Mouse (Mus musculus) stomach, embryonic 16.5 days (tissue): Measurements from ENCODE around the gene Tmem206. TPM values are rescaled to one million over a fixed set of nuclear protein-coding genes. Genes with fewer than 3 reads are reported as not detected.

ENCODE experiments used
- ATAC-seq: fragments of 200-750 bp; cut with Nextera tagmentation; 2 replicates; pipeline ENCODE4 v1.8.0; 2017; ENCODE audit warnings: moderate number of reproducible peaks, moderate TSS enrichment; ENCODE audit not compliant: insufficient read depth, low FRiP score
- H3K27ac ChIP-seq: fragments of 300-500 bp; sonication (generic); 2 replicates; pipeline ENCODE4 v1.5.1; 2014; ENCODE audit warnings: low read length
- H3K27me3 ChIP-seq: fragments of 300-500 bp; sonication (generic); 2 replicates; pipeline ENCODE4 v1.6.1; 2014; ENCODE audit warnings: low read length, control low read depth, mixed read lengths; ENCODE audit not compliant: control insufficient read depth, insufficient read depth
- H3K36me3 ChIP-seq: fragments of 300-500 bp; sonication (generic); 2 replicates; pipeline ENCODE4 v1.6.1; 2014; ENCODE audit warnings: low read length; ENCODE audit not compliant: control insufficient read depth, insufficient read depth
- H3K4me1 ChIP-seq: fragments of 300-500 bp; sonication (generic); 2 replicates; pipeline ENCODE4 v1.6.1; 2014; ENCODE audit warnings: low read length, control low read depth, mixed read lengths; ENCODE audit not compliant: control insufficient read depth, insufficient read depth
- H3K4me2 ChIP-seq: fragments of 300-500 bp; sonication (generic); 2 replicates; pipeline ENCODE4 v1.6.1; 2014; ENCODE audit warnings: low read depth, low read length, mixed read lengths
- H3K4me3 ChIP-seq: fragments of 300-500 bp; sonication (generic); replicated peaks from 2 replicates; pipeline ENCODE4 v1.5.1; 2014; ENCODE audit warnings: mild to moderate bottlenecking, low read length
- H3K9ac ChIP-seq: fragments of 300-500 bp; sonication (generic); 2 replicates; pipeline ENCODE4 v1.6.1; 2014; ENCODE audit warnings: low read length
- H3K9me3 ChIP-seq: fragments of 300-500 bp; sonication (generic); replicated peaks from 2 replicates; pipeline ENCODE4 v1.6.1; 2016; ENCODE audit warnings: low read length, control low read depth; ENCODE audit not compliant: control insufficient read depth
- WGBS: fragments of 180-500 bp; shearing (Covaris S2); extraction: QIAGEN DNeasy Blood & Tissue Kit; methylation state at CpG from one replicate; pipeline ENCODE4 v1.1.7; 2014; 5-methylcytosine and 5-hydroxymethylcytosine counted together
- polyA plus RNA-seq: library from polyadenylated mRNA; unstranded; fragments of >200 nt; fragmentation: Nextera tagmentation; extraction: Ambion mirVana; gene quantifications from 2 replicates; pipeline ENCODE4 v1.2.1, GENCODE M21; 2015

Gene Tmem206
- polyA plus RNA-seq, 1 experiment from 2014 or later = 18.2 TPM

DNA sequence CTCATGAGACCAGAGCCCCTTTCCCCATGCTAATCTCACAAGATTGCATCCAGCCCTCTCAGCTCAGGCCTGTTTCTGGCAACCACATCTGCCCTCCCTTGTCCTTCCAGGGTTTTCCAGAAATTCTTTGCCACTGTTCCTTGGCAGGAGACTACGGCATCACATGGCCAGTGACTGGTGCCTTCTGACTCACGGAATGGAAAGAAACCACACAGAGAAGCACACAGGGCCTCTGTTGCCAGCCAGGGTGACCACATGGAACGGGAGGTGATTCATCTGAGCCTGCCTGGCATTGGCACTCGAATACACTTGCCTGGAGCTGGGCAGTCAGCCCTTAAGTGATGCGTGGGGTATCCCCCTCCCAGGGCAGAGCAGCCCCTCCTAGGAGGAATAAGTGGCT, 33.4 kb upstream of the Tmem206 start:
- Histone ChIP-seq H3K9ac (no peak overlapping the region), H3K27me3 (no peaks in the 10 kb centered on the region), H3K4me3 (no peak overlapping the region), H3K9me3 (no peaks in the 10 kb centered on the region), H3K27ac (no peak overlapping the region), H3K4me1 (no peaks in the 10 kb centered on the region), H3K36me3 (no peaks in the 10 kb centered on the region), H3K4me2 (no peak overlapping the region)
- ATAC-seq = no peak
- WGBS = 68% methylated on average over 5 of the region's 5 CpGs

DNA sequence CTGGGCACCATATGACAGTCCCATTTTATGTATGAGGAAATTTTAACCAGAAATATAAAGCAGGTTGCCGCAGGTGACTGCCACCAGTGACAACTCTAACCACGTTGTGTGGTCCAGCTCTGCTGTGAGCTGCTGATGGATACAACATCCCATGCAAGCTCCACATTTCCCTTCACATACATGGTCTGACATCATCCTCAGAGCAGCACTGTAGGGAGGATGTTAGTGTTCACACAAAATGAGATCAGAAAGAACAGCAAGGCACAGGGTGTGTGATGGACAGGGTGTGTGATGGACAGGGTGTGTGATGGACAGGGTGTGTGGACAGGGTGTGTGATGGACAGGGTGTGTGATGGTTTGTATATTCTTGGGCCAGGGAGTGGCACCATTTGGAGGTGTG, 32.7 kb upstream of the Tmem206 start:
- no peaks in the 10 kb centered on the region for H3K36me3 ChIP-seq
- H3K9me3 ChIP-seq = no peaks in the 10 kb centered on the region
- no peak overlapping the region for H3K4me3 ChIP-seq
- no peaks in the 10 kb centered on the region for H3K4me1 ChIP-seq
- no peak overlapping the region for H3K4me2 ChIP-seq
- no peak overlapping the region for H3K9ac ChIP-seq
- peak; percentile 23; the same call in 1 of the 2 replicates for ATAC-seq
- WGBS = 83% methylated on average over 2 of the region's 2 CpGs
- H3K27me3 ChIP-seq = no peaks in the 10 kb centered on the region
- H3K27ac ChIP-seq = no peak overlapping the region

- H3K4me2 ChIP-seq = no peak overlapping the region
- 42% methylated on average over 9 of the region's 9 CpGs for WGBS
- no peak overlapping the region for H3K9ac ChIP-seq
- ATAC-seq = no peak
- H3K27ac ChIP-seq = no peak overlapping the region
- H3K4me3 ChIP-seq = no peak overlapping the region
- H3K9me3 ChIP-seq = no peaks in the 10 kb centered on the region
- no peaks in the 10 kb centered on the region for H3K4me1 ChIP-seq
- no peaks in the 10 kb centered on the region for H3K27me3 ChIP-seq
- no peaks in the 10 kb centered on the region for H3K36me3 ChIP-seq
Observed at GRCm38 (mm10) chr1:191293996-191294795, 31.5 kb upstream of the Tmem206 start.

- Histone ChIP-seq H3K4me1 (no peaks in the 10 kb centered on the region), H3K27me3 (no peaks in the 10 kb centered on the region), H3K4me3 (no peak overlapping the region), H3K4me2 (no peak overlapping the region), H3K9me3 (no peaks in the 10 kb centered on the region), H3K27ac (peak overlapping the region; percentile 28; the same call in 1 of the 2 replicates), H3K36me3 (no peaks in the 10 kb centered on the region), H3K9ac (no peak overlapping the region)
- ATAC-seq = no peak
- 27% methylated on average over 3 of the region's 3 CpGs for WGBS
Observed at GRCm38 (mm10) chr1:191295784-191296183, 29.9 kb upstream of the Tmem206 start.

GRCm38 (mm10) chr1:191296445-191296844, 29.3 kb upstream of the Tmem206 start:
- Histone ChIP-seq H3K4me2 (no peak overlapping the region), H3K9ac (peak overlapping the region; percentile 45; the same call in 1 of the 2 replicates), H3K27me3 (no peaks in the 10 kb centered on the region), H3K36me3 (no peaks in the 10 kb centered on the region), H3K27ac (peak overlapping the region; percentile 28; the same call in 1 of the 2 replicates), H3K9me3 (no peaks in the 10 kb centered on the region), H3K4me3 (no peak overlapping the region), H3K4me1 (no peaks in the 10 kb centered on the region)
- peak; percentile 52; the same call in 1 of the 2 replicates for ATAC-seq
- 59% methylated on average over 5 of the region's 5 CpGs for WGBS

DNA sequence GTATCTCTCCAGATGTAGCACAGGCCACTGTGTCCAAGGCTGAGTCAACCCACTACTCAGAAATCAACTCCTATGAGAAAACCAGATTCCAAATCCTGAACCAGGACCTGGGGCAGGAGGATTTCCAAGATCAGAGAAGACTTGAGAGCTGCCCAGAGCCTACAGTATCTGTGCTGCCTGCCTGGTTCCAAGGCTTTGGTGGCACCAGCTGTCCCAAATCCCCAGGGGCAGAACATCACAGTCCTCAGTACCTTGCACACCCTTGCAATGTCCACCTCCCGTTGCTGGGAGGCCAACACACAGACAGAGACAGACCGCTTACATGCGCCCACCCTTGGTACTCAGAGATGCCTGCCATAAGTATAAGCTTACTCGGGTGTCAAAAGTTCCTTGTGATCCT, 27.4 kb upstream of the Tmem206 start:
- no peak for ATAC-seq
- no peaks in the 10 kb centered on the region for H3K27me3 ChIP-seq
- H3K4me2 ChIP-seq = no peak overlapping the region
- no peaks in the 10 kb centered on the region for H3K9me3 ChIP-seq
- no peaks in the 10 kb centered on the region for H3K4me1 ChIP-seq
- 86% methylated on average over 4 of the region's 4 CpGs for WGBS
- H3K4me3 ChIP-seq = no peak overlapping the region
- no peaks in the 10 kb centered on the region for H3K36me3 ChIP-seq
- H3K9ac ChIP-seq = no peak overlapping the region
- H3K27ac ChIP-seq = no peak overlapping the region

DNA sequence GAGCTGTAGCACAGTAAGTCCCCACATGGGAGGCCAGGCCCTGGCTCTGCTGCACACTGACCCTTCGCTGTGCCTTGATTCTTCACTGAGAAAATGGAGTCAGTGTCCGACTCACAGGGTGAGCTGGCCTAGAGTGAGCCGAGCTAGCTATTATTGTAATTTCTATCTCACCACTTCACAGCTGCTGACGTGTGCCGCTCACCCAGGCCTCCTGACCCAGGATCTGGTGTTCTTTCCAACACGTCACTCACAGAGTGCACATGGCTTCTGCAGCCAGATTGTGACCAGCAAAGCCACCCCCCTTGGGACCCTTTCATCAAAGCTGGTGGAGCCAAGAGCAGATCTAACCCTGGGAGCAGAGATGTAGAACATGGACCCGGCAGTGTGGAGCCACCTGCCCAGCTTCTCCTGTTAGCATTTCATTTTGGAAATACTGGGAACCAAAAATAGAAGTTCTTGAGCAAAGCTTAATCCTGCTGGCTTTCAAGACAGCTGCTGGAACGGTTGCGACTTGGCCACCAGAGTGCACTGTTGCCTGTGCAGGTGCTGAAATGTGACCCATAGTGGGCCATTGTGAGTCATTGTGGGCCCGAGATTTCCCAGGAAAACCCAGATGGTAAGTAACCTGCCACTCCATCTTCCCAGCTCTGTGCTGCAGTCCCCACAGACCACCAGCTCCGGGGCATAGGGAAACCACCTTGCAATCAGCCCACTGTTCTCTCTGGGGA, 26.3 kb upstream of the Tmem206 start:
- H3K4me1 ChIP-seq = no peaks in the 10 kb centered on the region
- H3K9me3 ChIP-seq = no peaks in the 10 kb centered on the region
- H3K27me3 ChIP-seq = no peaks in the 10 kb centered on the region
- H3K4me2 ChIP-seq = no peak overlapping the region
- H3K9ac ChIP-seq = no peak overlapping the region
- H3K36me3 ChIP-seq = no peaks in the 10 kb centered on the region
- no peak for ATAC-seq
- H3K4me3 ChIP-seq = no peak overlapping the region
- no peak overlapping the region for H3K27ac ChIP-seq
- WGBS = 51% methylated on average over 11 of the region's 11 CpGs

DNA sequence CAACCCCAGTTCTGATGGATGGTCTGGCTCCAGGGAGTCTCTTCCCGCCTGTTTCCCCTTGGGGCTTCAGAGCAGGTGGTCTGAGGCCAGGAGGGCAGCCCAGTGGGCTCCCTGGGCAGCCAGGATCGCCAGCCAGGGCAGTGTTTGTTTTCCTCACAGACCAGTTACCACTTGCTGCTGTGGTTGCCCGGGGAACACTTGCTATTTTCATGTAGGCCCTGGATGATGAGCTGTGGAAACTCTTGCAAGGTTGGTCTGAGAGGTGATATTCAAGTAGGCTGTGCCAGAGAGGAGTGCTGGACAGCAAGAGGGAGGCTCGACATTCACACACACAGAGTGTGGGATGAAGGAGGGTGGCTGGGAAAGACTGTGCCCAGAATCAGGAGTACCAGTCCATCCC, 23.8 kb upstream of the Tmem206 start:
- H3K36me3 ChIP-seq = peaks cover 3% of the 10 kb centered on the region; the same call in 1 of the 2 replicates
- WGBS = 45% methylated on average over 4 of the region's 4 CpGs
- ATAC-seq = no peak

DNA sequence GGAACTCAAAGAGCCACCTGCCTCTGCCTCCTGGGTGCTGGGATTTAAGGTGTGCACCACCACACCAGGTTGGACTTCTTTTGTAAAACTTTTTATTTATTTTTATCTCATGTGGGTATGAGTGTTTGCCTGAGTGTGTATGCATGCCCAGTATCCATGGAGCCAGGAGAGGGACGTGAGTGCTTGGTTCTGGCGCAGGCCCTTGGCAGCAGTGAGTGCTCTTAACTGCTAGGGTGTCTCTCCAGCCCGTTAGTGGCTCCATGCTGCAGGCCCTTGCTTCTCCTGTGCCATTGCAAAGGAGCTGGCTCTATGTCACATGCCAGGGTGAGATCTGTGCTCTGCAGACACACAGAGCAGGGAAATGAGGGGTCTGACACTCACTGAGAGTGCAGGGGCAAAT, 22.0 kb upstream of the Tmem206 start:
- Histone ChIP-seq H3K4me2 (no peak overlapping the region), H3K9ac (no peak overlapping the region), H3K27ac (no peak overlapping the region), H3K36me3 (peaks cover 3% of the 10 kb centered on the region; the same call in 1 of the 2 replicates), H3K4me1 (no peaks in the 10 kb centered on the region), H3K27me3 (no peaks in the 10 kb centered on the region), H3K4me3 (no peak overlapping the region), H3K9me3 (0 out of 2 replicates have a peak, but pooled peaks cover 4% of the 10 kb centered on the region)
- no peak for ATAC-seq
- WGBS = 66% methylated on average over 3 of the region's 3 CpGs

More for the DNA sequence above, 23.8 kb upstream of the Tmem206 start:
- no peak overlapping the region for H3K27ac ChIP-seq
- no peak overlapping the region for H3K4me2 ChIP-seq
- no peaks in the 10 kb centered on the region for H3K9me3 ChIP-seq
- H3K4me1 ChIP-seq = no peaks in the 10 kb centered on the region
- no peak overlapping the region for H3K9ac ChIP-seq
- H3K4me3 ChIP-seq = no peak overlapping the region
- no peaks in the 10 kb centered on the region for H3K27me3 ChIP-seq
